Mouse (Mus musculus): Measurements from ENCODE around the gene Zfp846.

The Zfp846 gene

GRCm38 (mm10) chr9:20638552-20638951 is 57.5 kb downstream of the Zfp846 start:
- DNase-seq: no peak

DNA sequence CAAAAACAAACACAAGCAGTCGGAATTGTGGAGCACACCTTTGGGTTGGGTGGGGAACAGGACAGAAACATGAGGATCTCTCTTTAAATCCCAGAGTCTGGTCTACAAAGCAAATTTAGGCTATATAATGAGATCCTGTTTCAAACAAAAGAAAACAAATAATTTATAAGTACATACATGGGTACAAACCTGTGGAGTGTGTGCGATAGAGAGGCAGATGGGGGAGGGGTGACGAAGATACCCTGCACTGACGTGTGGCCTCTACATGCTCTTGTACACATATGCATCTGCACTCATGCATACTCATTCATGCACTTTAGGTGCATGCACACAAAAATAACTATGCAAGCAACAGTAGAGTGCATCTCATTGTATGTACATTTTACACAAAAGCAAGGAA is 58.4 kb downstream of the Zfp846 start:
- DNase-seq: no peak

DNA sequence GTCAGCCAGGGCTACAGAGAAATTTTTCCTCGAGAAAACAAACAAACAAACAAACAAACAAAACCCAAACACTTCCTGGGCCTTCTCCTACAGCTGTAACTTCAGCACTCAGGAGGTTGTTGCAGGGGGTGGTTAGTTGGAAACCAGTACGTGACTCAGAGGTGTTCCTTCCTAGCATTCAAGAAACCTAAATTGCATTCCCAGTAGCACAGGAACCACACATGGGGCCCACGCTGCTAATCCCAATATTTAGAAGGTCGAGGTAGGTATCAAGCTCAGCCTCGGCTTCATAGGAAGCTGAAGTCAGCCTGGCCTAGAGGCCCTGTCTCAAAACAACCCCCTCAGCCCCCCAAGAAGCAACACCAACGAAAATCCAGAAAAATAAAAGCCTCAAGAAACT is 60.4 kb downstream of the Zfp846 start:
- DNase-seq: no peak

DNA sequence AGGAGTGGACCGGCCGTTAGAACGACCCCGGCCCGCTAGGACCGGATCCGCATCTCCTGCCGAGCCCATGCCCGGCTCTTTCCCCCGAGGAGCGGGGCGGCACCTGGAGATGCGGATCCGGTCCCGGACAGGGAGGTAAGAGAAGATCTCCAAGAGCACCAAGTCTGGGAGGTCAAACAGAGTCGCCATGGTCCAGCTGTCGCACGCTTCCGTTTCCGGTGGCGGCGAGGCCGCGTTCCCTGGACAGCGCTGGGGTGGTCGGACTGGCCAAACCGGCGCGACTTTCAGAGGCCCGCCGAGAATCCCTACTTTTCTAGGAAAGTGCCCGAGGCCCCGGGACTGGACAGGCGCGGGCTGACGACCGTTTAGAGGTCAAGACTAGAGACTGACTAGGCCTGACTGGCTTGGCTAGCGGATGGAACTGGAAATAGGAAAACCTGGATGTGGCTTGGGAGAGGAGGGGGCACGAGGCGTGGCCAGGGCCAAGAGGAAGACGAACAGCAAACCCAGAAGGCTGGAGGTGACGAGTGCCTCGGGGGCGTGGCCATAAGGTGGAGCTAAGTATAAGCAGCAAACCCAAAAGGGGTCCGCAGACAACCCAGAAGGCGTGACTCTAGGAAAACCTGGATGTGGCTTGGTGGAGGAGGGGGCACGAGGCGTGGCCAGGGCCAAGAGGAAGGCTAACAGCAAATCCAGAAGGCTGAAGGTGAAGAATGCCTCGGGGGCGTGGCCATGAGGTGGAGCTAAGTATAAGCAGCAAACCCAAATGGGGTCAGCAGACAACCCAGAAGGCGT is 61.2 kb downstream of the Zfp846 start, which contains the start of gene Ubl5:
TSS of gene Ubl5 (plus strand) at position 778 of the 795 bp plus-strand sequence.
- peak; percentile 82 for DNase-seq

GRCm38 (mm10) chr9:20642896-20643466 is 61.9 kb downstream of the Zfp846 start:
- peak; percentile 70 for DNase-seq

GRCm38 (mm10) chr9:20643781-20644180 is 62.7 kb downstream of the Zfp846 start:
- no peak for DNase-seq

- peak; percentile 70 for DNase-seq
Measured at GRCm38 (mm10) chr9:20644360-20645081, 63.4 kb downstream of the Zfp846 start, which contains the start of gene Fbxl12. Gene Fbxl12, minus strand, starts transcription at chr9:20644767.

DNA sequence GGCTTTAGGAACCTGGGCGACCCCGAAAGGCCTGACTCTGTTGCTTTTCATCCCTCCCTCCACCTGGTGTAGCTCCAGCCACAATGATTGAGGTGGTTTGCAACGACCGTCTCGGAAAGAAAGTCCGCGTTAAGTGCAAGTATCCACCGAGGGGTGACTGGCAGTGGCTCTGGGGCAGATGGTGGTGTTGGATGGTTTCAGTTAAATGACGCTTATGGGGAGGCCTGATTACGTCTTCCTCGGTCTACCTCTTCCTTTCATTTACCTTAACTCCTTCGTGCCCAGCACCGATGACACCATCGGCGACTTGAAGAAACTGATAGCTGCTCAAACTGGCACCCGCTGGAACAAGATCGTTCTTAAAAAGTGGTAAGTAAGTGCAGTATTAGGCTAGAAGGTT is 64.0 kb downstream of the Zfp846 start:
- DNase-seq: no peak

- DNase-seq: peak; percentile 97
Measured at GRCm38 (mm10) chr9:20651602-20652259, 70.6 kb downstream of the Zfp846 start, which contains the start of gene Pin1. Gene Pin1, plus strand, starts transcription at chr9:20652095.

- DNase-seq: no peak
Measured at GRCm38 (mm10) chr9:20652260-20652658, 71.2 kb downstream of the Zfp846 start.

GRCm38 (mm10) chr9:20653859-20654258 is 72.8 kb downstream of the Zfp846 start:
- no peak for DNase-seq

Measured in right cerebral cortex, postnatal 4 days (tissue).